Mouse (Mus musculus): ENCODE measurements around the gene Josd2.

Gene Josd2

GRCm38 (mm10) chr7:44446070-44446855 is 21.5 kb upstream of the Josd2 start:
- no peak for DNase-seq (ENCODE audit: low spot score in 2 of 2)

- no peak for DNase-seq (ENCODE audit: low spot score in 2 of 2)
These were observed 14.5 kb upstream of the Josd2 start for GRCm38 (mm10) chr7:44453256-44453655.

- no peak for DNase-seq (ENCODE audit: low spot score in 2 of 2)
These were observed 11.5 kb upstream of the Josd2 start for GRCm38 (mm10) chr7:44456302-44456701.

GRCm38 (mm10) chr7:44460067-44460466 is 7.7 kb upstream of the Josd2 start:
- DNase-seq (ENCODE audit: low spot score in 2 of 2) = peak in 1 of 2 experiments; percentile 58

- DNase-seq (ENCODE audit: low spot score in 2 of 2) = peak in 1 of 2 experiments; percentile 60
These were observed 6.8 kb upstream of the Josd2 start for GRCm38 (mm10) chr7:44460767-44461502.

GRCm38 (mm10) chr7:44461503-44462217 is 6.1 kb upstream of the Josd2 start:
- DNase-seq (ENCODE audit: low spot score in 2 of 2) = peak in 1 of 2 experiments; percentile 61

- peak; percentile 58 to 80 for DNase-seq (ENCODE audit: low spot score in 2 of 2)
These were observed 5.3 kb upstream of the Josd2 start for GRCm38 (mm10) chr7:44462218-44463055.

GRCm38 (mm10) chr7:44463056-44463425 is 4.7 kb upstream of the Josd2 start:
- no peak for DNase-seq (ENCODE audit: low spot score in 2 of 2)

- DNase-seq (ENCODE audit: low spot score in 2 of 2) = peak in 1 of 2 experiments; percentile 61
These were observed 4.1 kb upstream of the Josd2 start for GRCm38 (mm10) chr7:44463556-44464225.

GRCm38 (mm10) chr7:44464511-44464910 is 3.3 kb upstream of the Josd2 start:
- peak in 1 of 2 experiments; percentile 59 for DNase-seq (ENCODE audit: low spot score in 2 of 2)

GRCm38 (mm10) chr7:44465111-44465510 is 2.7 kb upstream of the Josd2 start, which contains the start of gene Aspdh:
TSS of gene Aspdh (plus strand) at chr7:44465391.
- DNase-seq (ENCODE audit: low spot score in 2 of 2) = peak in 1 of 2 experiments; percentile 58

- peak in 1 of 2 experiments; percentile 66 for DNase-seq (ENCODE audit: low spot score in 2 of 2)
These were observed 1.5 kb upstream of the Josd2 start for GRCm38 (mm10) chr7:44466006-44466887.

- peak in 1 of 2 experiments; percentile 67 for DNase-seq (ENCODE audit: low spot score in 2 of 2)
These were observed 880 bp upstream of the Josd2 start for GRCm38 (mm10) chr7:44466888-44467311.

- DNase-seq (ENCODE audit: low spot score in 2 of 2) = peak in 1 of 2 experiments; percentile 72
These were observed 985 bp downstream of the Josd2 start for GRCm38 (mm10) chr7:44468644-44469285.

GRCm38 (mm10) chr7:44469677-44470675 is 2.2 kb downstream of the Josd2 start:
- DNase-seq (ENCODE audit: low spot score in 2 of 2) = peak; percentile 60 to 72

GRCm38 (mm10) chr7:44470696-44471612 is 3.2 kb downstream of the Josd2 start:
- peak in 1 of 2 experiments; percentile 64 for DNase-seq (ENCODE audit: low spot score in 2 of 2)

Data from spleen, postnatal 4 days (tissue).